ENCODE assay signal across 8 mouse cellular contexts in genomic region chr7:97842332-97842731, GRCm38 (mm10). TPM values are rescaled to one million over a fixed set of nuclear protein-coding genes. Genes with fewer than 3 reads are reported as not detected.
DNase-seq lines count a peak whose midpoint lies in the region; ATAC-seq lines count a peak whose summit lies in the region.

No protein-coding gene starts in this region.

- no peaks in the 10 kb centered on the region for H3K9me3 ChIP-seq in kidney, embryonic 15.5 days (replicated peaks)
- no peaks in the 10 kb centered on the region for H3K9me3 ChIP-seq in forebrain, embryonic 11.5 days (ENCODE audit: control insufficient read depth, low read length)
- no peaks in the 10 kb centered on the region for H3K9me3 ChIP-seq in intestine, embryonic 16.5 days (ENCODE audit: control insufficient read depth, low read length)
- H3K9me3 ChIP-seq in midbrain, embryonic 16.5 days (replicated peaks; ENCODE audit: control insufficient read depth, low read length, poor library complexity, severe bottlenecking): no peaks in the 10 kb centered on the region

- H3K4me2 ChIP-seq in kidney, embryonic 15.5 days: peak overlapping the region; percentile 76
- peak overlapping the region; percentile 41 for H3K4me2 ChIP-seq in forebrain, embryonic 11.5 days (ENCODE audit: low read depth, low read length, severe bottlenecking)
- H3K4me2 ChIP-seq in intestine, embryonic 16.5 days (ENCODE audit: low read depth, low read length): peak overlapping the region; percentile 74
- H3K4me2 ChIP-seq in midbrain, embryonic 16.5 days (ENCODE audit: low read length): peak overlapping the region; percentile 69

- H3K27me3 ChIP-seq in kidney, embryonic 15.5 days: no peaks in the 10 kb centered on the region
- no peaks in the 10 kb centered on the region for H3K27me3 ChIP-seq in forebrain, embryonic 11.5 days (ENCODE audit: control insufficient read depth, insufficient read depth, low read length)
- no peaks in the 10 kb centered on the region for H3K27me3 ChIP-seq in intestine, embryonic 16.5 days (replicated peaks; ENCODE audit: control insufficient read depth, insufficient read depth, low read length)
- no peaks in the 10 kb centered on the region for H3K27me3 ChIP-seq in midbrain, embryonic 16.5 days (ENCODE audit: control insufficient read depth, insufficient read depth, low read depth, low read length)

- H3K9ac ChIP-seq in kidney, embryonic 15.5 days: no peak overlapping the region
- no peak overlapping the region for H3K9ac ChIP-seq in forebrain, embryonic 11.5 days (ENCODE audit: low read length)
- H3K9ac ChIP-seq in intestine, embryonic 16.5 days (ENCODE audit: low read depth, low read length): no peak overlapping the region
- H3K9ac ChIP-seq in midbrain, embryonic 16.5 days (ENCODE audit: low read depth, low read length): peak overlapping the region; percentile 82

- no peak; the same call in 1 of the 2 replicates for ATAC-seq in kidney, embryonic 15.5 days (replicated peaks; ENCODE audit: low FRiP score)
- peak; percentile 31; the same call in 1 of the 2 replicates for ATAC-seq in forebrain, embryonic 11.5 days (replicated peaks; ENCODE audit: low FRiP score)
- ATAC-seq in intestine, embryonic 16.5 days: no peak
- ATAC-seq in midbrain, embryonic 16.5 days: peak; percentile 36
- ATAC-seq in megakaryocyte-erythroid progenitor cell, adult 5-6 weeks (replicated peaks; ENCODE audit: low FRiP score, low TSS enrichment, poor library complexity, severe bottlenecking): no peak

- peak overlapping the region; percentile 48 for H3K4me3 ChIP-seq in kidney, embryonic 15.5 days (replicated peaks)
- no peak overlapping the region; the same call in 1 of the 2 replicates for H3K4me3 ChIP-seq in forebrain, embryonic 11.5 days (ENCODE audit: low read depth, low read length)
- peak overlapping the region; percentile 50 for H3K4me3 ChIP-seq in intestine, embryonic 16.5 days (ENCODE audit: low read length)
- H3K4me3 ChIP-seq in midbrain, embryonic 16.5 days (ENCODE audit: low read depth, low read length): peak overlapping the region; percentile 57

- WGBS in kidney, embryonic 15.5 days: 67% methylated on average over 2 of the region's 2 CpGs
- WGBS in forebrain, embryonic 11.5 days: 54% methylated on average over 2 of the region's 2 CpGs
- 59% methylated on average over 2 of the region's 2 CpGs for WGBS in intestine, embryonic 16.5 days
- WGBS in midbrain, embryonic 16.5 days: 50% methylated on average over 2 of the region's 2 CpGs

- peaks cover 11% of the 10 kb centered on the region for H3K4me1 ChIP-seq in kidney, embryonic 15.5 days
- H3K4me1 ChIP-seq in forebrain, embryonic 11.5 days (replicated peaks; ENCODE audit: control insufficient read depth, insufficient read depth, low read length): 0 out of 2 replicates have a peak, but pooled peaks cover 2% of the 10 kb centered on the region
- H3K4me1 ChIP-seq in intestine, embryonic 16.5 days (ENCODE audit: control insufficient read depth, insufficient read depth, low read length): peaks cover 13% of the 10 kb centered on the region
- H3K4me1 ChIP-seq in midbrain, embryonic 16.5 days (ENCODE audit: control insufficient read depth, insufficient read depth, low read length): peaks cover 29% of the 10 kb centered on the region

- intact Hi-C loops in left cerebral cortex, postnatal 4 days (cut with DNase I): loop anchor here (5.0 kb wide), 1 partner anchor 90 kb away; no protein-coding TSS in a partner anchor

- no peak for DNase-seq in kidney, postnatal 10 days
- DNase-seq in forebrain, embryonic 11.5 days (ENCODE audit: low spot score): no peak
- no peak for DNase-seq in retina, embryonic 14.5 days (ENCODE audit: low spot score)
- DNase-seq in left cerebral cortex, postnatal 4 days: no peak

- no peaks in the 10 kb centered on the region for H3K36me3 ChIP-seq in kidney, embryonic 15.5 days
- H3K36me3 ChIP-seq in forebrain, embryonic 11.5 days (ENCODE audit: control insufficient read depth, insufficient read depth, low read length): no peaks in the 10 kb centered on the region
- H3K36me3 ChIP-seq in intestine, embryonic 16.5 days (ENCODE audit: control insufficient read depth, insufficient read depth, low read length): no peaks in the 10 kb centered on the region
- no peaks in the 10 kb centered on the region for H3K36me3 ChIP-seq in midbrain, embryonic 16.5 days (ENCODE audit: control insufficient read depth, insufficient read depth, low read length)

- H3K27ac ChIP-seq in kidney, embryonic 15.5 days: no peak overlapping the region
- H3K27ac ChIP-seq in forebrain, embryonic 11.5 days (ENCODE audit: low read depth, low read length): no peak overlapping the region
- no peak overlapping the region for H3K27ac ChIP-seq in intestine, embryonic 16.5 days (ENCODE audit: low read length)
- peak overlapping the region; percentile 92 for H3K27ac ChIP-seq in midbrain, embryonic 16.5 days (ENCODE audit: low read length)

RNA-seq across cellular contexts. Expression of gene Pak1, which starts 54.0 kb away (rescaled TPM):
- polyA plus RNA-seq in kidney, embryonic 15.5 days (2015; fragmentation: Nextera tagmentation; extraction: Ambion mirVana): 16.4 and 17.2 TPM in 2 replicates
- polyA plus RNA-seq in forebrain, embryonic 11.5 days (2014; fragmentation: Nextera tagmentation; extraction: Ambion mirVana): 72.2 and 87.2 TPM in 2 replicates
- polyA plus RNA-seq in intestine, embryonic 16.5 days (2015; fragmentation: Nextera tagmentation; extraction: Ambion mirVana): 35.8 and 36.3 TPM in 2 replicates
- 148 and 150 TPM in 2 replicates for polyA plus RNA-seq in midbrain, embryonic 16.5 days (2015; fragmentation: Nextera tagmentation; extraction: Ambion mirVana)
- 100 to 1,000 TPM; 162 to 172 TPM for total RNA-seq in left cerebral cortex, postnatal 4 days (2021)
- 6.9 and 8.2 TPM in 2 replicates for total RNA-seq in megakaryocyte-erythroid progenitor cell, adult 5-6 weeks (2014; fragmentation: Nextera tagmentation)
- total RNA-seq in megakaryocyte-erythroid progenitor cell, adult 5-6 weeks (2017): 13.9 and 20.3 TPM in 2 replicates

Comparison
In these comparisons a context has a peak if more than half of its experiments do, and no peak if none do; other contexts are left out.
1. ATAC-seq: peak in forebrain, embryonic 11.5 days (single experiment) and midbrain, embryonic 16.5 days (single experiment); none in kidney, embryonic 15.5 days (single experiment), intestine, embryonic 16.5 days (single experiment) and megakaryocyte-erythroid progenitor cell, adult 5-6 weeks (single experiment).
2. Peak in every context shown above with its lines, with median percentiles within 50 percentile points of each other: H3K4me2 ChIP-seq.